ENCODE assay signal across 13 mouse cellular contexts in the genomic region with DNA sequence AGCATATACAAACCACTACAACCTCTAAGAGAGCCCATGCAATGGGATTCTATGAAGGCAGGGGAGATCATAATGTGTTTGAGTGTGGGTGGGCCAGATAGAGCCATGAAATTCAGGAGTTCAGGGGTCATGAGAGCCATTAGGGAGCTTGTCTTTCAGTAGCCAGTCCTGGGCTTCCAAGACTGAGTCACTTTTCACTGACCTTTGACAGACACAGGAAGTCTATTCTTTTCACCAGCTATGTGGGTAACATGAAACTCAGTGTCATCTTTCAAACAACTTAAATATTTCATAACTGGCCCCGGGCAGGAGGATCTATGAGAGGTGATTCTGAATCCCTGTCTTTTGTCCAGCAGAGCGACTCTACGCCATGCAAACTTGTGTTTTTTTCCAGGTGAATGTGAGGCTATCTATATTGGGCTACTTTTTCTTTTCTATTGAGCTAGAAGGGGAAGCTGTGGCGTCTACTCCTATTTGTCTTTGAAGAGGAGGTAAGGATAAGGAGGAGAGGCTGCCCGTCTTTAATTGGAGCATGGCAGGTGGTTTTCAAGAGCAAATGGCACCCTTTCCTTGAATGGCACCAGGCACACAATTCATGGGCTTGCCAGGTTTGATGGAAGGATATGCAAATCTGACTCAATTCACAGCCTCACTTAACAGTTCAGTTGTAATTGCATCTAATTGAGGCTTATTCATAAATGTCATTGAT.
DNase-seq lines count a peak whose midpoint lies in the region; ATAC-seq lines count a peak whose summit lies in the region.
"Had no signal": no experiment of that assay in that cellular context is flagged by ENCODE, and none has a peak within 500 bp of the region (broad histone marks: within the 10 kb centered on the region; RNA-seq: fewer than 3 reads in every experiment).

No protein-coding gene starts in this region.

- H3K36me3 ChIP-seq in embryonic facial prominence, embryonic 11.5 days (replicated peaks; ENCODE audit: control insufficient read depth, insufficient read depth, low read depth, low read length) = no peaks in the 10 kb centered on the region
- no peaks in the 10 kb centered on the region for H3K36me3 ChIP-seq in embryonic facial prominence, embryonic 10.5 days (replicated peaks)
- no peaks in the 10 kb centered on the region for H3K36me3 ChIP-seq in forebrain, embryonic 12.5 days (replicated peaks)
- no peaks in the 10 kb centered on the region for H3K36me3 ChIP-seq in hindbrain, embryonic 15.5 days
- H3K36me3 ChIP-seq in neural tube, embryonic 12.5 days = no peaks in the 10 kb centered on the region
- no peaks in the 10 kb centered on the region for H3K36me3 ChIP-seq in kidney, embryonic 14.5 days (ENCODE audit: control insufficient read depth, insufficient read depth, low read length)
- H3K36me3 ChIP-seq: limb, embryonic 13.5 days had no signal

- H3K9ac ChIP-seq in embryonic facial prominence, embryonic 11.5 days (replicated peaks; ENCODE audit: low read length) = no peak overlapping the region
- no peak overlapping the region for H3K9ac ChIP-seq in forebrain, embryonic 12.5 days
- H3K9ac ChIP-seq in hindbrain, embryonic 15.5 days = no peak overlapping the region
- no peak overlapping the region for H3K9ac ChIP-seq in neural tube, embryonic 12.5 days
- H3K9ac ChIP-seq in kidney, embryonic 14.5 days (ENCODE audit: low read depth, low read length) = no peak overlapping the region
- H3K9ac ChIP-seq: limb, embryonic 13.5 days; liver, postnatal 0 days had no signal

- H3K4me1 ChIP-seq in embryonic facial prominence, embryonic 11.5 days (ENCODE audit: control insufficient read depth, insufficient read depth, low read length) = no peaks in the 10 kb centered on the region
- peaks cover 17% of the 10 kb centered on the region for H3K4me1 ChIP-seq in embryonic facial prominence, embryonic 10.5 days
- peaks cover 19% of the 10 kb centered on the region for H3K4me1 ChIP-seq in forebrain, embryonic 12.5 days
- H3K4me1 ChIP-seq in hindbrain, embryonic 15.5 days (replicated peaks) = peaks cover 15% of the 10 kb centered on the region
- peaks cover 9% of the 10 kb centered on the region for H3K4me1 ChIP-seq in neural tube, embryonic 12.5 days
- no peaks in the 10 kb centered on the region for H3K4me1 ChIP-seq in kidney, embryonic 14.5 days (ENCODE audit: control insufficient read depth, insufficient read depth, low read length)
- H3K4me1 ChIP-seq: limb, embryonic 13.5 days had no signal

- no peak for DNase-seq in embryonic facial prominence, embryonic 11.5 days (ENCODE audit: low spot score)
- DNase-seq in embryonic facial prominence, embryonic 10.5 days (ENCODE audit: low spot score) = no peak
- no peak for DNase-seq in layer of hippocampus, adult 8-10 months (ENCODE audit: low spot score in 2 of 2)
- no peak for DNase-seq in urinary bladder, postnatal 10 days (ENCODE audit: low spot score)
- DNase-seq: adrenal gland, postnatal 36 days; kidney, adult 8-10 months; liver, postnatal 0 days; lung, postnatal 4 days had no signal

- no peaks in the 10 kb centered on the region for H3K27me3 ChIP-seq in embryonic facial prominence, embryonic 11.5 days (ENCODE audit: control insufficient read depth, insufficient read depth, low read length)
- H3K27me3 ChIP-seq in embryonic facial prominence, embryonic 10.5 days (replicated peaks; ENCODE audit: low read depth, poor library complexity, severe bottlenecking) = no peaks in the 10 kb centered on the region
- no peaks in the 10 kb centered on the region for H3K27me3 ChIP-seq in forebrain, embryonic 12.5 days
- peaks cover 6% of the 10 kb centered on the region; the same call in 1 of the 2 replicates for H3K27me3 ChIP-seq in hindbrain, embryonic 15.5 days
- H3K27me3 ChIP-seq in neural tube, embryonic 12.5 days (replicated peaks) = peaks cover 56% of the 10 kb centered on the region
- H3K27me3 ChIP-seq in kidney, embryonic 14.5 days (ENCODE audit: control insufficient read depth, insufficient read depth, low read length) = no peaks in the 10 kb centered on the region
- H3K27me3 ChIP-seq: limb, embryonic 13.5 days had no signal

- no peak overlapping the region for H3K4me3 ChIP-seq in embryonic facial prominence, embryonic 11.5 days (ENCODE audit: low read depth, low read length)
- no peak overlapping the region for H3K4me3 ChIP-seq in embryonic facial prominence, embryonic 10.5 days
- no peak overlapping the region for H3K4me3 ChIP-seq in forebrain, embryonic 12.5 days (replicated peaks)
- no peak overlapping the region for H3K4me3 ChIP-seq in hindbrain, embryonic 15.5 days
- no peak overlapping the region for H3K4me3 ChIP-seq in neural tube, embryonic 12.5 days
- no peak overlapping the region for H3K4me3 ChIP-seq in kidney, embryonic 14.5 days (ENCODE audit: low read length)
- H3K4me3 ChIP-seq: limb, embryonic 13.5 days had no signal

- peak; percentile 37; the same call in 1 of the 2 replicates for ATAC-seq in embryonic facial prominence, embryonic 11.5 days (replicated peaks; ENCODE audit: insufficient number of reproducible peaks, low FRiP score, low TSS enrichment, low read depth)
- peak; percentile 14; the same call in 1 of the 2 replicates for ATAC-seq in forebrain, embryonic 12.5 days (ENCODE audit: low FRiP score)
- no peak; the same call in 1 of the 2 replicates for ATAC-seq in hindbrain, embryonic 15.5 days (ENCODE audit: low FRiP score, low read depth)
- peak; percentile 26; the same call in 1 of the 2 replicates for ATAC-seq in neural tube, embryonic 12.5 days (ENCODE audit: low FRiP score, low read depth)
- ATAC-seq in kidney, embryonic 14.5 days (ENCODE audit: low FRiP score, low TSS enrichment) = no peak
- ATAC-seq: liver, postnatal 0 days had no signal

- no peaks in the 10 kb centered on the region for H3K9me3 ChIP-seq in embryonic facial prominence, embryonic 11.5 days (replicated peaks; ENCODE audit: control insufficient read depth, low read length)
- no peaks in the 10 kb centered on the region; the same call in 1 of the 2 replicates for H3K9me3 ChIP-seq in embryonic facial prominence, embryonic 10.5 days
- H3K9me3 ChIP-seq in forebrain, embryonic 12.5 days = no peaks in the 10 kb centered on the region
- H3K9me3 ChIP-seq in hindbrain, embryonic 15.5 days = 0 out of 2 replicates have a peak, but pooled peaks cover 1% of the 10 kb centered on the region
- peaks cover 4% of the 10 kb centered on the region; the same call in 1 of the 2 replicates for H3K9me3 ChIP-seq in neural tube, embryonic 12.5 days
- H3K9me3 ChIP-seq in kidney, embryonic 14.5 days (ENCODE audit: control insufficient read depth, low read length) = no peaks in the 10 kb centered on the region
- H3K9me3 ChIP-seq: limb, embryonic 13.5 days had no signal

- 52% methylated on average over 5 of the region's 5 CpGs for WGBS in embryonic facial prominence, embryonic 11.5 days
- 64% methylated on average over 5 of the region's 5 CpGs for WGBS in embryonic facial prominence, embryonic 10.5 days
- 25% methylated on average over 5 of the region's 5 CpGs for WGBS in forebrain, embryonic 12.5 days
- WGBS in hindbrain, embryonic 15.5 days = 44% methylated on average over 5 of the region's 5 CpGs
- WGBS in neural tube, embryonic 12.5 days = 42% methylated on average over 5 of the region's 5 CpGs
- WGBS in kidney, embryonic 14.5 days = 61% methylated on average over 5 of the region's 5 CpGs

- H3K27ac ChIP-seq in embryonic facial prominence, embryonic 11.5 days (replicated peaks; ENCODE audit: low read depth, low read length) = no peak overlapping the region
- no peak overlapping the region for H3K27ac ChIP-seq in embryonic facial prominence, embryonic 10.5 days (replicated peaks)
- H3K27ac ChIP-seq in forebrain, embryonic 12.5 days = peak overlapping the region; percentile 90
- H3K27ac ChIP-seq in hindbrain, embryonic 15.5 days (replicated peaks) = peak overlapping the region; percentile 42; the same call in 1 of the 2 replicates
- no peak overlapping the region for H3K27ac ChIP-seq in neural tube, embryonic 12.5 days
- H3K27ac ChIP-seq in kidney, embryonic 14.5 days (ENCODE audit: low read depth, low read length) = no peak overlapping the region
- H3K27ac ChIP-seq: limb, embryonic 13.5 days had no signal

- H3K4me2 ChIP-seq in embryonic facial prominence, embryonic 11.5 days (ENCODE audit: low read depth, low read length) = no peak overlapping the region
- no peak overlapping the region for H3K4me2 ChIP-seq in forebrain, embryonic 12.5 days
- no peak overlapping the region for H3K4me2 ChIP-seq in hindbrain, embryonic 15.5 days
- H3K4me2 ChIP-seq in neural tube, embryonic 12.5 days (replicated peaks) = no peak overlapping the region
- no peak overlapping the region for H3K4me2 ChIP-seq in kidney, embryonic 14.5 days (replicated peaks; ENCODE audit: low read depth, low read length)
- H3K4me2 ChIP-seq: limb, embryonic 13.5 days had no signal

Comparison
In these comparisons a context has a peak if more than half of its experiments do, and no peak if none do; other contexts are left out.
1. ATAC-seq: peak in embryonic facial prominence, embryonic 11.5 days (single experiment), forebrain, embryonic 12.5 days (single experiment) and neural tube, embryonic 12.5 days (single experiment); none in hindbrain, embryonic 15.5 days (single experiment) and kidney, embryonic 14.5 days (single experiment).
2. H3K27ac ChIP-seq: peak in forebrain, embryonic 12.5 days (single experiment) and hindbrain, embryonic 15.5 days (single experiment); none in embryonic facial prominence, embryonic 11.5 days (single experiment), embryonic facial prominence, embryonic 10.5 days (single experiment), neural tube, embryonic 12.5 days (single experiment) and kidney, embryonic 14.5 days (single experiment).